Mouse (Mus musculus): Measurements from ENCODE around the gene Ptprf. TPM values are rescaled to one million over a fixed set of nuclear protein-coding genes. Genes with fewer than 3 reads are reported as not detected.

The Ptprf gene
- polyA plus RNA-seq, 1 experiment = 86.5 TPM

DNA sequence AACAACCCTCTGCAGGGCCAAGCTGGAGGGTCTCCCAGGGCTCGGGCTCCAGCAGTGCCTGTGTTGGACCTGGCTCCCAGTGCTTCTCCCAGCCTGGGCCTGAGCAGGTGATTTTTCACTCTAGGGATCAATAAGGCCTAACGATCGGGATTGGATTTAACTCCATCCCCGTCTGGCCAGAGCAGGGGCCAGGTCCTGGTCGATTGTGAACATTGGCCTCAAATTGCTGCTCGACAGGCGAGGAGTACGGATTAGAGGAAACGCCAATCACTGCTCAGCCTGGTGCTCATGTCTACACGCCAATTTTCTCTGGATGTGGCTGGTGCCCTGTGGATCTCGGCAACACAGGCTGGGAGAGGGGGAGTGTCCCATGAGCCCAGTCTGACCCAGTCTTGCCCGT is 63.8 kb downstream of the Ptprf start:
- no peak for DNase-seq (ENCODE audit: low read depth, low spot score)
- 90% methylated on average over 12 of the region's 12 CpGs for WGBS

DNA sequence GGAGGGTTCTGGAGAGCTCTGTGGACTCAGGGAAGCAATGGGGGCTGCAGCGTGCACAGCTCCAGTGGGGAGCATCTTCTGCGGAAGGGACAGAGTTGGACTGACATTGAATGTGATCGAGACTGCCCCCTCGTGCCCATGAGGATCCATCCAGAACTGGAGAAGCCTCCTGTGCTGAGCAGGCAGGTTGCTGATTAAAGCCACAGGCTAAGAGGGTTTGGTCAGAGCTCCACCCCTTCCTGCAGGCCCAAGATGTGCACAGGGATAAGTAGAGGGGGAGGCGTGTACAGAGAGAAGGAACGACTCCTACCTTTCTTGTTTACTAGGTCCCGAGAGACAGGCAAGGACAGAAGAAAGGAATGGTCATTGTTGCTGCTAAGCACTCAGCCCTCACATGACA is 69.9 kb downstream of the Ptprf start:
- no peak for DNase-seq (ENCODE audit: low read depth, low spot score)
- 71% methylated on average over 7 of the region's 7 CpGs for WGBS

DNA sequence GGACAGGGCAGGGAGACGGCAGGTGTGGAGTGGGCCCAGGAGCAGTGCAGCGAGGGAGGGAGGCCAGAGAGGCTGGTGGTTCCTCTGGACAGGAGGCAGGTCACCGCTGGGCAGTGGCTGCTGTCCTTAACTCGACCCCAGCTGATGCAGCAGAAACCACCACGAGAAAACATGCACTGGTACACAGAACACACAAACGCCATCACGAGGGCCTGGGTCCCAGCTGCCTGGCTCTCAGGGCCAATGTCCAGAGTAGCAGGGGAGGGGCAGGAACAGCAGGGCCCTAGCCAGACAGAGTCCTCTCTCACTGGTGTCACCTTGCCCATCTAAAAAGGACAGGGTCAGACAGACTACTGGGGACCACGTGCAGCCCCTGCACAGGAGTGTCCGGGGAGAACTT is 70.4 kb downstream of the Ptprf start:
- 73% methylated on average over 9 of the region's 9 CpGs for WGBS
- DNase-seq (ENCODE audit: low read depth, low spot score) = no peak

DNA sequence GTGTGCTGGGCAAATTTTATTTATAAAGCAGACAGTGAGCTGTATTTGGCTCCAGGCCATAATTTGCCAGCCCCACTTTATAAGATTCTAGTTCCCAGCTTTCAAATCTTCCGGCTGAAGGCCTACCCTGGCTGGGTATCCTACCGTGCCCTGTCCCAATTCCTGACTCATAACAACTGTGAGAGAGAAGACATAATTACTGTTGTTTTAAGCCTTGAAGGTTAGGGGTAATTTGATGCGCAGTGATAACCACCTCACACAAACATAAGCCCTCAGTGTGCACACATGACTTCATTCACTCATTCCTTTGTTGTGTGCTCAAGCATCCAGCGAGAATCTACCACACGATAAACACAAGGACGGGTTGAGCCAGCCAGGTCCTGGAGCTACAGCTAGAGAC is 71.7 kb downstream of the Ptprf start:
- DNase-seq (ENCODE audit: low read depth, low spot score) = no peak
- WGBS = 33% methylated on average over 6 of the region's 6 CpGs

DNA sequence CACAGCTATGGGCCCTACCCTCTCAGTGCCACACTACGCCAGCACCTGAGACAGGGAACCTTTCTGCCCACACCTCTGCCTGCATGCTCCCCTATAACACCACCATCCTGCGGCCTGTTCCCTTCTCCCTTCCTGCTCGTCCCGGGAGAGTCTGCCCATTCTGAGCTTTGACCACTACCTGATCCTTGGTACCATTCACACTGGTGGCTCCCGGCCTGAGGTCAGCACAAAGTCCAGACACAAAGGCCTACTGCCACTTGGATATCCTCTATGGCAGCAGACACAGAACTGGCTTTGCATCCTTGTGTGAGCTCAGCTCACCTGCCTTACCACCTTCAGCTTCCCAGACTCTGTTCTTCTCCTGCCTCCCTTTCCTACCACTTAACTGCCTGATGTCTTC is 72.7 kb downstream of the Ptprf start:
- DNase-seq (ENCODE audit: low read depth, low spot score) = no peak

DNA sequence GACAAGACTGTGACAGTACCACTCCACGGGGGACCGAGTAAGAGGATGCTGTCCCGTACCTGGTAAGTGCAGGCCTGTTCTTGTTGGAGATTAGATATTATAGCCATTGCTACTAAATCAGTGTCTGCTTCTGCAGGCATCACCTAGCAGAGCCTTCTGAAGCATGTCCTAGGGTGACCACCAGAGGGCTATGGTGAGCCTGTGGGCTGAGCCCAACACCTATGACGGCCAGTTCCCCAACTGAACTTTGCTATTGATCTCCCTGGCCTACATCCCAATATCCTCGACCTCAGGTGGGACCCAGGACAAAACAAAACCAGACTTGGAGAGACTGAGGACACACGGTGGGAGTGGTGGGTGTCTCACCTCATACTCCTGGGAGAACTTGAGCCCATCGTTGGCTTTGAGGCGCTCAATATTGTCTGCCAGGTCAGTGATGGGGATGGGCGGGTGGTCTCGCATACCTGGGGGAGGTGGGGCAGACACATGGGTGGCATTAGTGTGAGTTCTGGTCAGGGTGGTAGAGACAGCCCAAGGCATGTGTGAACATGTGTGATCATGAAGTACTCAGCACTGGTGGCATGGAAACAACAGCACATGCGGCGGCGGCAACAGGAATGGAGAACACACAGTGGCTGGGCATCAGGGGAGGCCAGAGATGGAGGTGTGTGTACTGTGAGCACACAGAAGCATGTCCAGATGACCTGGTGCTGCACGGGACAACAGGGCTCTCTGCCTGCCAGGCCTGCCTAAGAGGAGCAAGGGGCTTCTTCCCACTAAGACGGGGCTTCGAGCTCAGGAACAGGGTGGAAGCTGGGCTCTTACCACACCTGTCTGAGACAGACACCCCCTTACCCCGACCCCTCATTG is 74.2 kb downstream of the Ptprf start:
- no peak for DNase-seq (ENCODE audit: low read depth, low spot score)
- WGBS = 77% methylated on average over 17 of the region's 17 CpGs

More for the DNA sequence above, 72.7 kb downstream of the Ptprf start:
- 64% methylated on average over 5 of the region's 5 CpGs for WGBS

DNA sequence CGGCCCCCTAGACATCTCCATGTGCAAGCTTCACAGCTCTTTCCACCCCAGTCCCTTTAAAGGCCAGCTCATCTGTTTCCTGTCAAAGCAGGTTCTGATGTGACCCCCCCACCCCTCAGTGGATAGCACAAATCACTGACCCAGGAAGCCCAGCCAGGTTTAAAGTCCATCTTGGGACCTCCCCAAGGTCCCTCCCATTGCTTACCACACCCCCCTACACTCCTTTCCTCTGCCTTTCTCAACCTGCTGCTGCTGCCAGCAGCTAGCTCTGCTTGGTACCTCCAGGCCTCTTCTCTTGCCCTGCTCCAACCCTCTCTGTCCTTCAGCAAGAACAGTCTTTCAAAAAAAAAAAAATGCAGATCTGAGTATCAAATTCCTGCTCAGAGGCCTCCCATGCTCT is 76.3 kb downstream of the Ptprf start:
- DNase-seq (ENCODE audit: low read depth, low spot score) = no peak
- 78% methylated on average over 1 of the region's 1 CpGs for WGBS

DNA sequence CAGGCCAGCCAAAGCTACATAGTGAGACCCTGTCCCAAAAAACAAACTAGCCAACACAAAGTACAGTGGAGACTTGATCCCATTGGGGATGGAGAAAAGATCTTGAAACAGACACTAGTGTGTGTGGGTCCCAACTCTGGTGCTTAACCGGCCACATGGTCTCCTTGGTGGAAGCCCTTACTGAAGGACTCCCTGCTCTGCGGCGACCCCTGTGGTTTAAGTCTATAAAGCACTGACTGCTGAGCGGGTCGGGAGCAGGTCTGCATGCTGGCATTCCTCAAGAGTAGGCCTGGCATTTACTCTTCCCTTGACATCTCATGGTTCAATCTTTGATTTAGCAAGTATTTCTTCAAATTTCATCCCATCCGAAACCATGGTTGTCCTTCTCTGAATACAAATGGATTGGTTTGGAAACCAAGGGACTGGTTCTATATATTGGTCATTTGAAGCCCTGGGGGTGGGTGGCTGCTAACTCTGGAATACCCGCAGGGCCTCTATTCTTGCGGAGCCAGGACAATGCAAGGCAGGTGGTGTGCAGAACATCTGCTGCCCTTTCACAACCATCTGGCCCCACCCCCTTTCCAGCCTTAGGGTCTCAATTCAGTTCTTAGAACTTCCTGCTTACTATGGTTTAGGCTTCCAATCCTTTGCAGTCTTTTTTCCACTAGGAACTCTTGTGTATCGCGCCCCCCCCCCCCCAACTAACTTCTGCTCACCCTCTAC is 84.1 kb downstream of the Ptprf start:
- 79% methylated on average over 10 of the region's 10 CpGs for WGBS
- no peak for DNase-seq (ENCODE audit: low read depth, low spot score)

DNA sequence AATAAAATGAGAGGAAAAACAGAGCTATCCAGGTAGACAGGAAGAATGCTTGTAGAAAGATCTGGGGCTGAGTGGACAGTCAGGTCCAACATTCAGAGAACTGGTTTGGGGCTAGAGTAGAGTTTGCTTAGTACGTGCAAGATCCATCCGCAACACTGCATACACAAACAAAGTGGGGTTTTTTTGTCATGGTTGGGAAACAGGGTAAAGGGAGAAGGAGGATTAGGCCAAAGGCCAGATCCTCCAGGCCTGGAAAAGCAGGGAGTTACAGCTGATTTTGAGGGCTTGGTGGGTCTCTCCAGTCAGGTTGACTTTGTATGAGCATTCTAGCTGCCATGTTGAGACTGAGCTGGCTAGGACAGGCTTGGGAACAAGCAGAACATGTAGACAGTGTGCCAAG is 85.3 kb downstream of the Ptprf start:
- 81% methylated on average over 2 of the region's 2 CpGs for WGBS
- no peak for DNase-seq (ENCODE audit: low read depth, low spot score)

DNA sequence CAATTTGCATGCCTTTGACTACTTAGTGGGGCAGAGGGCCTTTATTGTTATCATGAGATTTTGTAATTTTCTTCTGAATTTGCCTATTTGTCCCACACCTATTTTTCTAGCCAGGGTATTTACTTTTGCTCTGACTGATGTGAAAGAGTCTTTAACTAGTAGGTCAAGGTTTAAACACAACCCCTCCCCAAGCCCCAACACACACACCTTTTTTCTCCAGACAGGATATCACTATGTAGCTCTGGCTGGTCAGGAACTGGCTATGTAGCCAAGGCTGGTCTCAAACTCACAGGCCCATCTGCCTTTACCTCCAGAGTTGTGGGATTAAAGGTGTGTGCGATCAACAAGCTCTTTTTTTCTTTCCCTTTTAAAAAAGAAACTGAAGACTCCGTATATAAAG is 92.1 kb downstream of the Ptprf start:
- 70% methylated on average over 2 of the region's 2 CpGs for WGBS
- DNase-seq (ENCODE audit: low read depth, low spot score) = no peak

DNA sequence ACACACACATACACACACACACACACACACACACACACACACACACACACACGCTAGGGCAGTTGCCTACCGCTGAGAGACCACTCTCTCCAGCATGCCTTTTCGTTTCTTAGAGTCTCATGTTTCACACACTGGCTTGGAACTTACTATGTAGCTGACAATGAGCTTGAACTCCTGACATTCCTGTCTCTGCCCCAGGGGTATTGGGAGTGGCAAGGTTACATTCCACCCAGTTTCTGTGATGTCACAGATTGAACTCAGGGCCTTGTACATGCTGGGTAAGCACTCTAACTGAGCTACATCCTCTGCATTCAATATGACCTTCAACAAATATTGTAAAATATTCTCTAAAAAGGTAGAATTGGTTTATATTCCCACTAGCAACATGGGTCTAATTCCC is 92.6 kb downstream of the Ptprf start:
- DNase-seq (ENCODE audit: low read depth, low spot score) = no peak
- WGBS = 75% methylated on average over 3 of the region's 3 CpGs

DNA sequence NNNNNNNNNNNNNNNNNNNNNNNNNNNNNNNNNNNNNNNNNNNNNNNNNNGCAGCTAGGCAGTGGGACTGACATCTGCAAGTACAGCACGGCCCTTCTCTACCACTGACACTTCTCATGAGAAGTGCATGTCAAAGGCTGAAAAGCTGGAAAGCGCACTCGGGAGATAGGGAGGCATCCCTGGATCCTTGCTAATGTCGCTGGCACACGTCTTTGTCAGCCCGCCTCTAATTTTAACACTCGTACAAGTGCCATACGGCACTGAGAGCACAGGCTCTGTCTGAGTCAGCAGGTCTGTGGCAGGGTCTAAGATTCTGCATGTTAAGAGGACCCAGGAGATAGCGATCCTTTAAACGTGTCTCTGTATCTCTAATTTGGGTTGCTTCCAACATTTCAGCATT is 95.0 kb downstream of the Ptprf start:
- 82% methylated on average over 10 of the region's 10 CpGs for WGBS
- no peak for DNase-seq (ENCODE audit: low read depth, low spot score)

DNA sequence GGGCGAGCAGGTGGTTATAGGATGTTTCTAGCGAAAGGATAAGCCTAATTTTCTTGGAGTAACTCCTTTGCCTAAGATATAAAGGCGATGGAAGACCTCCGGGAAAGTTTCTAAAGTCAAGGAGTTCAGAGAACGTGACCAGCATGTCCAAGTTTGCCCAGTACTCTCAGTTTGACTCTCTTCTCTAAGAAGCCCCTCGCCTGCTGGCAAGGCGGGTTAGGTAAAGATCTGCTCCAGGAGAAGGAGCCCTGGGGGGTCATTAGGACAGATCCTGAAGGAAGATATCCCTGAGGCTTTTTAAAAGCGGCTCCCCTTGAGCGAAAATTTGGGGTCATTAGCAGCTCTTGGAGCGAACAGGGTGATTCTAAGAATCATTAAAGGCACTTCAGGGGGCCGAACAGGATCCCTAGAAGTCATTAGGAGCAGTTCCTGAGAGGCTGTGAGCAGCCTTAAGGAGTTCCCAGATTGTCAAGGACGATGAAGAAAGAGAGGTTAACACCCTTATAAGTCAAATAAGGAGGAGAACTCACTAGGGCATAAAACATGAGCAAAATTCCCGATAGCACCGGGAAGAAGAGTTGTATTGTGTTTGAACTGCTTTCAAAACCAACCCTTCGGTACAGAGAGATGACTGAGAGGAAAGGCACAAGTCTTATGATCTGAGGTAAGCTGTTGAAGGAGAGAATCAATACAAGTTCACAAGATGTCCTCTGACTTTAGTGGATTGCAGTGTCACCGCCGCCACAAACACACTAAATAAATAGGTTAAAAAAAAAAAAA is 110.7 kb downstream of the Ptprf start:
- no peak for DNase-seq (ENCODE audit: low read depth, low spot score)
- whole genome bisulfite sequencing = 5% methylated on average over 17 of the region's 17 CpGs

DNA sequence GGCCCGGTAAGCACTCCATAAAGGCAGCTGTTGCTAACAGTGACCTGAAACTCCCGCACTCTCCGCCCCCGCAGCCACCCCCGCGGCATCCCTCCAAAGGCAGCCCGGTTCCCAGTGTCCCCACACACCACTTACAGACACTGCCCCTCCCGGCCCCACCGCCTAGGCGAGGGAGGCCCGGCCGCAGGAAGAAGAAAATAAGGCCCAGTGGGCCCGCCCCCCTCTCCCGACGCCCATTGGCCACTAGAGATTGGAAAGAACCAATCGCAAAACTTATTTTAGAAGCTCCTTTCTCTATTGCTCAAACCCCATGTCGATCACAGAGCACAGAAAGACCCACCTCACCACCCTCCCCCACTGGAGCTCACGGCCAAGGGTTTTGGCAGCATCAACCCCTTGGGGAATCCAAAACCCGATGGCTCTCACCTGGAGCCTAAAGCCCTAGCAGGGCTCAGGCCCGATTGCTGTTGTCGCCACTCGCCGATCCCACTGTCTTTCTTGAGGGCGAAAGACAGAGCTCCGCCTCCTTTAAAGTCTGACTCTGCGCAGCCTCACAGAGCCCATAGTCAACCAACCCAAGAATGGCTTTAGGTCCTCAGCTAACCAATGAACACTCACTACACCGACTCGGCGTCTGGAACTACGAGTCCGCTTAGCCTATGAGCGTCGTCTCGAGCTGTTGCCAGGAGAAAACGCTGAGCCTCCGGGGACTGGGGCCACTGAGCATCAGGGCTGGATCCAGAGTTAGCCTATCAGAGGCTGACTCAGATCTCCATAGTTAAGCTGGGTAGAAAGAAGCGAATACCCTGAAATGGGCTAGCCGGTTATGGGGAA is 111.5 kb downstream of the Ptprf start, which contains the start of gene Kdm4a:
Gene Kdm4a, minus strand, starts transcription at position 577 of the 834 bp plus-strand sequence.
- peak; percentile 96 for DNase-seq (ENCODE audit: low read depth, low spot score)
- under 1% methylated on average over 38 of the region's 38 CpGs for WGBS

DNA sequence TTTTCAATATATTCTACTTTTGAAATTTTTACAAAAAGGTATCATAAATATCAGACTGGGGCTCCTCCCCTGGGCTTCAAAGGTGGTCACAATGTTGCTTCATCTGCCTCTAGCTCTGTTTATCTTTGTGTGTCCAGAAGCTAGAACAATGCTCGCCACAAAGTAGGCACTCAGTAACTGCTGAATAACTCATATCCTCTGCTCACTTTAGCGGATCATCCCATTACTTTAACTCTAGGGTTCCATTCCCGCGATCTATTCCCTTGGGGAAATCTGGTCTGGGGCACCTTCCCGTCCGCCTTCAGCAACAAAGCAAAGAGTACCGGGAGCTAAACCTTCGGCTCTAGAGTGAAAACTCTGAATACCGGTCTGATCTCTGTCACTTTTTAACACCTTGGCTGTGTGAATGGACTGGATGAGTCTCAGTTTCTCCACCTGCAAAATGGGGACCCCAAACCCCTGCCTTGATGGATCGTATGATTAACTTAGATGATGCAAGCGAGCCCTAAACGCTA is 112.2 kb downstream of the Ptprf start:
- under 1% methylated on average over 12 of the region's 12 CpGs for WGBS
- no peak for DNase-seq (ENCODE audit: low read depth, low spot score)

DNA sequence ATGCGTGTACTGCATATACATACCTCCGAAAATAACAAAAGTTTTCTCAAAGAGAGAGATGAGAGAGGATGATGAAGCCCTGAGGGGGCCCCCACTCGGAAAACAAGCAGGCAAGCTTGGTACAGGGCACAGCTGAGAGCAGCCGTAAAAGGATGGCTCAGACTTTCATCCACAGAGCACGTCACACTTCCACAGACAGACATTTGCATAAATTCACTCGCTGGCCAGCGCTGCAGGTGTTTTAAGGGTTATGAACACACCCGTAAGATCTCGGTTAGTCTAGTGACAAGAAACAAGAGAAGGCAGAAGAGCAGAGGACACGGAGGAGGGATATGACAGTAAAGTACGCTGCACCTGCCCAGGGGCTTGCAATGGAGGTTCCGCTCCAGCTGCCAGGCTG is 118.7 kb downstream of the Ptprf start:
- 90% methylated on average over 12 of the region's 12 CpGs for WGBS
- no peak for DNase-seq (ENCODE audit: low read depth, low spot score)

DNA sequence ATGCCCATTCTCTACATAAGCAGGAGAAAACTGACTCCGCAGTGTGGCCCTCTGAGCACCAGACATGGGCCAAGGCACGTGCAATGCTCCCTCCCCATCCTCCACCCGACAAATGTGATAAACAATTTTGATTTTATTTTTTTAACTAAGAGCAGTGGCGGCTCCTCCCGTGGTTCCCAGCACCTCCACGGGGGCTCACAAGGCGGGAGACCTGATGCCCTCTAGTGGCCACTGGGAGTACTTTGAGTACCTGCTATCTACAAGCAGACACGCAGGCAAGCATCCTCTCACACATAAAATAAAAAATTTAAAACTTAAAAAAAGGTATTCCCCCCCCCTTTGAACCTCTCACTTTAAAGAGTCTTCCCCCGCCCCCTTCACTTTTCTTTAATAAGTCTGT is 120.2 kb downstream of the Ptprf start:
- no peak for DNase-seq (ENCODE audit: low read depth, low spot score)

DNA sequence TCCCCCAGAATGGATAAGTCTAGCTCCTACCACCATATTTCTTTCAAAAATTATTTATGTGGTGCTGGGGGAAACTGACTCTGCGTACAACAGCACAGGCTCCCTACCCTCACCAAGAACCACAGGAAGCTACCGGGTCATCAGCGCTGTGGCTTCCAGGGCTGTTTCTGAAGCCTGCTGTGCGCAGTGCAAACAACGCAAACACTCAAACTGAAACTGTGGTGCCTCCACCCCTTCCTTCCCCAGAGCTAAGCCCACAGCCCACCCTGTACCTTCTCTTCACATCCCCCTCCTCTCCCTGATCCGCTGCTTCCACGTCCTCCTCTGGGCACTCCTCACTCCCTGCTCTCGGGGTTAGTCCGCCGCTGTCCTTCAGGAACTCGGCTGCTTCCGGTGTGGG is 129.1 kb downstream of the Ptprf start:
- WGBS = 95% methylated on average over 12 of the region's 12 CpGs
- no peak for DNase-seq (ENCODE audit: low read depth, low spot score)

More for the DNA sequence above, 120.2 kb downstream of the Ptprf start:
- 90% methylated on average over 9 of the region's 9 CpGs for WGBS
